ENCODE assay signal across 20 mouse cellular contexts in the genomic region with DNA sequence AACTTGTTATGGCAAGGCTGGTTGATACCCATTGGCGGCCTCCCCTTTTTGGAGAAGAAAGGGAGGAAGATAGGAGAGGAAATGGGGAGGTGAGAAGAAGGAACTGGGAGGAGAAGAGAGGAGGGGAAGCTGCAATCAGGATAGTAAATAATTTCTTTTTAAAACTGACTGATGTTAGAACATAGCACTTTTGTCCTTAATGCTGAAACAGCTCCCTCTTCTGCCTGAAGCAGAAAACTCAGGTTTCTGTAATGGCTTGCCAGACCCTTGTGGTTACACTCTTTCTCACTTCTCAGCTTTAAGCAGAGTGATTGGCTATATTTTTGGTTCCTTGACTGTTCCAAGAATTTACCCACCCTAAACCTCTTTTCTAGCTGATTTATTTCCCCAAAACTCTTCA. TPM values are rescaled to one million over a fixed set of nuclear protein-coding genes. Genes with fewer than 3 reads are reported as not detected.
DNase-seq lines count a peak whose midpoint lies in the region; ATAC-seq and TF ChIP-seq lines count a peak whose summit lies in the region.
"Had no signal": no experiment of that assay in that cellular context is flagged by ENCODE, and none has a peak within 500 bp of the region (broad histone marks: within the 10 kb centered on the region; RNA-seq: fewer than 3 reads in every experiment).

No protein-coding gene starts in this region.

- peak overlapping the region; percentile 51 for H3K4me2 ChIP-seq in myocyte (ENCODE audit: low read depth)
- H3K4me2 ChIP-seq: embryonic facial prominence, embryonic 12.5 days; liver, embryonic 13.5 days; stomach, embryonic 15.5 days had no signal

- no peak overlapping the region for H3K4me3 ChIP-seq in layer of hippocampus, adult 2 months
- no peak overlapping the region for H3K4me3 ChIP-seq in myocyte
- H3K4me3 ChIP-seq: embryonic facial prominence, embryonic 12.5 days; heart, adult 2 months; liver, embryonic 13.5 days; stomach, embryonic 15.5 days had no signal

- no peaks in the 10 kb centered on the region for H3K36me3 ChIP-seq in myocyte (ENCODE audit: control insufficient read depth, insufficient read depth)
- H3K36me3 ChIP-seq: embryonic facial prominence, embryonic 12.5 days; liver, embryonic 13.5 days; stomach, embryonic 15.5 days had no signal

- H3ac ChIP-seq in myocyte (ENCODE audit: control insufficient read depth, insufficient read length) = no peak overlapping the region

- no peak for DNase-seq in layer of hippocampus, adult 2 months (ENCODE audit: low spot score in 2 of 2)
- no peak for DNase-seq in layer of hippocampus, adult 11-12 months (ENCODE audit: low spot score)
- peak; percentile 52 for DNase-seq in A20 (ENCODE audit: low read depth, low spot score)
- DNase-seq in T-cell, adult 2 months (ENCODE audit: low spot score) = peak; percentile 20
- no peak for DNase-seq in adrenal gland, postnatal 36 days
- DNase-seq in right cerebral cortex, postnatal 4 days = no peak
- DNase-seq: cerebellum, postnatal 25 days; heart, adult 2 months; liver, embryonic 13.5 days had no signal

- TF ChIP-seq POLR2A in myocyte (IDR thresholded peaks at IDR 0.05; ENCODE audit: insufficient read length, low read depth) = no peak

- peak; percentile 55 for TF ChIP-seq CTCF in layer of hippocampus, adult 2 months (conservative IDR thresholded peaks at IDR 0.05)

- H3K27ac ChIP-seq in layer of hippocampus, adult 2 months = no peak overlapping the region
- H3K27ac ChIP-seq: embryonic facial prominence, embryonic 12.5 days; heart, adult 2 months; liver, embryonic 13.5 days; stomach, embryonic 15.5 days had no signal

- H3K27me3 ChIP-seq in myocyte (ENCODE audit: control insufficient read depth, insufficient read depth, insufficient read length) = no peaks in the 10 kb centered on the region
- H3K27me3 ChIP-seq: embryonic facial prominence, embryonic 12.5 days; liver, embryonic 13.5 days; stomach, embryonic 15.5 days had no signal

- no peaks in the 10 kb centered on the region for H3K79me2 ChIP-seq in myocyte (ENCODE audit: control insufficient read depth, insufficient read depth)

- no peak for ATAC-seq in erythroid progenitor cell, adult 5-6 weeks (replicated peaks; ENCODE audit: low FRiP score, poor library complexity, severe bottlenecking)
- ATAC-seq: hindbrain, embryonic 16.5 days; Patski had no signal

TF ChIP-seq in myocyte, 11 proteins besides CTCF, POLR2A, EP300 and RAD21:
- TF ChIP-seq REST (IDR thresholded peaks at IDR 0.05; ENCODE audit: insufficient read depth, insufficient read length) (no peak), MYOG (IDR thresholded peaks at IDR 0.05; ENCODE audit: control insufficient read depth in 1 of 3, insufficient read depth in 1 of 3, insufficient read length in 2 of 3, low read depth in 2 of 3) (no peak), E2F4 (IDR thresholded peaks at IDR 0.05; ENCODE audit: insufficient read depth) (no peak), TCF3 (IDR thresholded peaks at IDR 0.05; ENCODE audit: insufficient read length, low read depth) (no peak)

RNA-seq across cellular contexts. Expression of a gene that starts 5.6 kb away (rescaled TPM):
- total RNA-seq in layer of hippocampus, adult 2 months (2021) = not detected
- not detected for polyA plus RNA-seq in myocyte (2012; fragmentation: generic; extraction: Trizol)
- not detected for total RNA-seq in adrenal gland, postnatal 36 days (2021)
- not detected in 2 replicates for total RNA-seq in erythroid progenitor cell, adult 5-6 weeks (2015; ENCODE audit: low replicate concordance)
- not detected in 2 replicates for total RNA-seq in erythroid progenitor cell, adult 5-6 weeks (2017; ENCODE audit: low replicate concordance)
- total RNA-seq: heart, adult 2 months; layer of hippocampus, postnatal 10 days; left cerebral cortex, postnatal 36 days had no signal
- polyA plus RNA-seq: embryonic facial prominence, embryonic 12.5 days; forebrain, embryonic 11.5 days; heart, postnatal 0 days; hindbrain, embryonic 16.5 days; kidney, embryonic 16.5 days; liver, embryonic 13.5 days; Patski; stomach, embryonic 15.5 days had no signal

RNA-seq across cellular contexts. Expression of a gene that starts 16.5 kb away (rescaled TPM):
- not detected for total RNA-seq in layer of hippocampus, adult 2 months (2021)
- polyA plus RNA-seq in myocyte (2012; fragmentation: generic; extraction: Trizol) = not detected
- total RNA-seq in adrenal gland, postnatal 36 days (2021) = 1 to 10 TPM in 1 of 2 experiments, under 1 TPM in 1; 0.93 to 1.4 TPM
- 97.3 and 115 TPM in 2 replicates for total RNA-seq in erythroid progenitor cell, adult 5-6 weeks (2015; ENCODE audit: low replicate concordance)
- 48.9 and 86.8 TPM in 2 replicates for total RNA-seq in erythroid progenitor cell, adult 5-6 weeks (2017; ENCODE audit: low replicate concordance)
- total RNA-seq: layer of hippocampus, postnatal 10 days had no signal

RNA-seq across cellular contexts. Expression of a gene that starts 50.8 kb away (rescaled TPM):
- total RNA-seq in layer of hippocampus, adult 2 months (2021) = not detected
- 0.23 TPM for polyA plus RNA-seq in myocyte (2012; fragmentation: generic; extraction: Trizol)
- under 1 TPM; 0.13 to 0.30 TPM for total RNA-seq in adrenal gland, postnatal 36 days (2021)
- total RNA-seq in erythroid progenitor cell, adult 5-6 weeks (2015; ENCODE audit: low replicate concordance) = 24.3 and 26.3 TPM in 2 replicates
- 10.1 and 13.2 TPM in 2 replicates for total RNA-seq in erythroid progenitor cell, adult 5-6 weeks (2017; ENCODE audit: low replicate concordance)
- total RNA-seq: layer of hippocampus, postnatal 10 days; left cerebral cortex, postnatal 36 days had no signal
- polyA plus RNA-seq: embryonic facial prominence, embryonic 12.5 days; forebrain, embryonic 11.5 days; heart, postnatal 0 days; kidney, embryonic 16.5 days; Patski had no signal

RNA-seq across cellular contexts. Expression of a gene that starts 59.7 kb away (rescaled TPM):
- total RNA-seq in layer of hippocampus, adult 2 months (2021) = not detected
- polyA plus RNA-seq in myocyte (2012; fragmentation: generic; extraction: Trizol) = not detected
- not detected for total RNA-seq in adrenal gland, postnatal 36 days (2021)
- total RNA-seq in erythroid progenitor cell, adult 5-6 weeks (2015; ENCODE audit: low replicate concordance) = not detected in 2 replicates
- total RNA-seq in erythroid progenitor cell, adult 5-6 weeks (2017; ENCODE audit: low replicate concordance) = not detected in 2 replicates
- total RNA-seq: layer of hippocampus, postnatal 10 days; left cerebral cortex, postnatal 36 days had no signal
- polyA plus RNA-seq: embryonic facial prominence, embryonic 12.5 days; forebrain, embryonic 11.5 days; Patski; stomach, embryonic 15.5 days had no signal

Comparison
In these comparisons a context has a peak if more than half of its experiments do, and no peak if none do; other contexts are left out.
1. DNase-seq: peak in A20 (single experiment) and T-cell, adult 2 months (single experiment); none in layer of hippocampus, adult 2 months (0 of 2), layer of hippocampus, adult 11-12 months (single experiment), adrenal gland, postnatal 36 days (0 of 2) and right cerebral cortex, postnatal 4 days (single experiment).
2. RNA of a gene that starts 16.5 kb away (total RNA-seq): 48.9 to 115 TPM in erythroid progenitor cell, adult 5-6 weeks; 0.93 to 1.4 TPM in adrenal gland, postnatal 36 days and not detected in layer of hippocampus, adult 2 months; every median in the first group is over 10 times any median in the second.
3. RNA of a gene that starts 50.8 kb away (total RNA-seq): 10.1 to 26.3 TPM in erythroid progenitor cell, adult 5-6 weeks; 0.13 to 0.30 TPM in adrenal gland, postnatal 36 days and not detected in layer of hippocampus, adult 2 months; every median in the first group is over 4 times any median in the second.